Mouse (Mus musculus): ENCODE measurements around the gene Brd3. TPM values are rescaled to one million over a fixed set of nuclear protein-coding genes. Genes with fewer than 3 reads are reported as not detected.

Brd3 gene
- polyA plus RNA-seq, 1 experiment: 7.7 TPM

GRCm38 (mm10) chr2:27442708-27443449, 64.6 kb downstream of the Brd3 start:
- peaks cover 27% of the 10 kb centered on the region for H3K4me1 ChIP-seq (ENCODE audit: control insufficient read depth)
- H3K9me3 ChIP-seq (ENCODE audit: control insufficient read depth, low read length): no peaks in the 10 kb centered on the region; the same call in 1 of the 2 replicates
- no peaks in the 10 kb centered on the region for H3K27me3 ChIP-seq (ENCODE audit: control insufficient read depth)
- H3K36me3 ChIP-seq (ENCODE audit: control insufficient read depth): peaks cover 38% of the 10 kb centered on the region
- peak overlapping the region; percentile 66 for H3K4me3 ChIP-seq (replicated peaks)
- TF ChIP-seq GATA1 (IDR thresholded peaks at IDR 0.05; ENCODE audit: low read length): no peak
- TF ChIP-seq TAL1 (IDR thresholded peaks at IDR 0.05; ENCODE audit: low read length): no peak

GRCm38 (mm10) chr2:27441767-27442707, 65.4 kb downstream of the Brd3 start, which contains the start of gene Brd3os:
TSS of gene Brd3os (plus strand) at chr2:27442324.
- TF ChIP-seq GATA1 (IDR thresholded peaks at IDR 0.05; ENCODE audit: low read length) (no peak), TAL1 (IDR thresholded peaks at IDR 0.05; ENCODE audit: low read length) (no peak)
- Histone ChIP-seq H3K9me3 (ENCODE audit: control insufficient read depth, low read length) (no peaks in the 10 kb centered on the region; the same call in 1 of the 2 replicates), H3K36me3 (ENCODE audit: control insufficient read depth) (peaks cover 30% of the 10 kb centered on the region), H3K4me1 (ENCODE audit: control insufficient read depth) (peaks cover 32% of the 10 kb centered on the region), H3K4me3 (replicated peaks) (peak within 1 kb of the TSS; percentile 66), H3K27me3 (ENCODE audit: control insufficient read depth) (no peaks in the 10 kb centered on the region)

DNA sequence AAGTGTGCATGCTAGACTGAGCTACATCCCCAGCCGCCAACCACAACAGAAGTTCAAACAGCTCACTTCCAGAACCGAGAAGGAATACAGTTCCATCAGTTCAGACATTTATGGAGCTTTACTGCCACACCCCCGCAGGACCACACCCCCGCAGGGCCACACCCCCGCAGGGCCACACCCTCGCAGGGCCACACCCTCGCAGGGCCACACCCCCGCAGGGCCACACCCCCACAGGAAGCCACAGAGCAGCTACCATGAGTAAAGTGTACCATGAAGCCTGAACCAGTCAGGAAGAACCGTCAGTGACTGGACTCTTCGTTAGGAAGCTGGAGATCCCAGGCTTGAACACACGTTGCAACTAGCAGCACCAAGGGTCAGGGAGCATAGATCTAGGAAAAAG, 69.2 kb downstream of the Brd3 start:
- TF ChIP-seq GATA1 (IDR thresholded peaks at IDR 0.05; ENCODE audit: low read length): no peak
- no peak for TF ChIP-seq TAL1 (IDR thresholded peaks at IDR 0.05; ENCODE audit: low read length)
- Histone ChIP-seq H3K4me3 (replicated peaks) (no peak overlapping the region), H3K27me3 (ENCODE audit: control insufficient read depth) (peaks cover 2% of the 10 kb centered on the region; the same call in 1 of the 2 replicates), H3K4me1 (ENCODE audit: control insufficient read depth) (peaks cover 31% of the 10 kb centered on the region), H3K9me3 (ENCODE audit: control insufficient read depth, low read length) (no peaks in the 10 kb centered on the region; the same call in 1 of the 2 replicates), H3K36me3 (ENCODE audit: control insufficient read depth) (no peaks in the 10 kb centered on the region)

- TF ChIP-seq TAL1 (IDR thresholded peaks at IDR 0.05; ENCODE audit: low read length) (no peak), GATA1 (IDR thresholded peaks at IDR 0.05; ENCODE audit: low read length) (no peak)
- no peaks in the 10 kb centered on the region; the same call in 1 of the 2 replicates for H3K9me3 ChIP-seq (ENCODE audit: control insufficient read depth, low read length)
Observed at GRCm38 (mm10) chr2:27437876-27438275, 69.6 kb downstream of the Brd3 start.

GRCm38 (mm10) chr2:27432599-27432998, 74.9 kb downstream of the Brd3 start:
- Histone ChIP-seq H3K27me3 (ENCODE audit: control insufficient read depth) (peaks cover 9% of the 10 kb centered on the region), H3K36me3 (ENCODE audit: control insufficient read depth) (no peaks in the 10 kb centered on the region), H3K4me3 (replicated peaks) (no peak overlapping the region), H3K4me1 (ENCODE audit: control insufficient read depth) (peaks cover 6% of the 10 kb centered on the region), H3K9me3 (ENCODE audit: control insufficient read depth, low read length) (no peaks in the 10 kb centered on the region)
- TF ChIP-seq TAL1 (IDR thresholded peaks at IDR 0.05; ENCODE audit: low read length): no peak
- TF ChIP-seq GATA1 (IDR thresholded peaks at IDR 0.05; ENCODE audit: low read length): no peak

More at GRCm38 (mm10) chr2:27437876-27438275, 69.6 kb downstream of the Brd3 start:
- H3K27me3 ChIP-seq (ENCODE audit: control insufficient read depth): peaks cover 2% of the 10 kb centered on the region; the same call in 1 of the 2 replicates
- H3K36me3 ChIP-seq (ENCODE audit: control insufficient read depth): no peaks in the 10 kb centered on the region
- no peak overlapping the region for H3K4me3 ChIP-seq (replicated peaks)
- H3K4me1 ChIP-seq (ENCODE audit: control insufficient read depth): peaks cover 27% of the 10 kb centered on the region

GRCm38 (mm10) chr2:27430621-27431020, 76.8 kb downstream of the Brd3 start:
- Histone ChIP-seq H3K36me3 (ENCODE audit: control insufficient read depth) (no peaks in the 10 kb centered on the region), H3K4me3 (replicated peaks) (no peak overlapping the region), H3K4me1 (ENCODE audit: control insufficient read depth) (peaks cover 25% of the 10 kb centered on the region), H3K27me3 (ENCODE audit: control insufficient read depth) (peaks cover 25% of the 10 kb centered on the region), H3K9me3 (ENCODE audit: control insufficient read depth, low read length) (no peaks in the 10 kb centered on the region; the same call in 1 of the 2 replicates)
- no peak for TF ChIP-seq GATA1 (IDR thresholded peaks at IDR 0.05; ENCODE audit: low read length)
- TF ChIP-seq TAL1 (IDR thresholded peaks at IDR 0.05; ENCODE audit: low read length): no peak

DNA sequence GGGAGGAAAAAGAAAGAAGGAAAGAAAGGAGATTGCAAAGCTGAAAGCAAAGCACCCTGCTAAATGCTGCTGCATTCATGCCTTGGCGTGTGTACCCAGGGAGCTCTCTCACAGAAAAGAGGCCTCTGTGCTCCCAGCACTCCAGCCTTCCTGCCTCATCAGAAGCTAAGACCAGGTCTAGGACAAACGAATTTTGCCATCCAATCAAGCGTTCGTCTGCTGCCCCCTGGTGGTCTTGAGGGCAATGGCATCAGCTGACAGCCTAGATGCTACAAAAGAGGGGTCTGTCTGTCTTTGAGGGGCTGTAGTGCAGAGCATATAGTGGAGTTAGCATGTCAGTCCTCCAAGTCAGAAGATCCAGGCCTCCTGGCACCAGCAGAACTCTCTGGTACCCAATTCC, 79.4 kb downstream of the Brd3 start:
- no peak overlapping the region for H3K4me3 ChIP-seq (replicated peaks)
- peaks cover 27% of the 10 kb centered on the region for H3K4me1 ChIP-seq (ENCODE audit: control insufficient read depth)
- no peaks in the 10 kb centered on the region; the same call in 1 of the 2 replicates for H3K9me3 ChIP-seq (ENCODE audit: control insufficient read depth, low read length)
- H3K27me3 ChIP-seq (ENCODE audit: control insufficient read depth): peaks cover 46% of the 10 kb centered on the region
- no peak for TF ChIP-seq TAL1 (IDR thresholded peaks at IDR 0.05; ENCODE audit: low read length)
- H3K36me3 ChIP-seq (ENCODE audit: control insufficient read depth): no peaks in the 10 kb centered on the region

DNA sequence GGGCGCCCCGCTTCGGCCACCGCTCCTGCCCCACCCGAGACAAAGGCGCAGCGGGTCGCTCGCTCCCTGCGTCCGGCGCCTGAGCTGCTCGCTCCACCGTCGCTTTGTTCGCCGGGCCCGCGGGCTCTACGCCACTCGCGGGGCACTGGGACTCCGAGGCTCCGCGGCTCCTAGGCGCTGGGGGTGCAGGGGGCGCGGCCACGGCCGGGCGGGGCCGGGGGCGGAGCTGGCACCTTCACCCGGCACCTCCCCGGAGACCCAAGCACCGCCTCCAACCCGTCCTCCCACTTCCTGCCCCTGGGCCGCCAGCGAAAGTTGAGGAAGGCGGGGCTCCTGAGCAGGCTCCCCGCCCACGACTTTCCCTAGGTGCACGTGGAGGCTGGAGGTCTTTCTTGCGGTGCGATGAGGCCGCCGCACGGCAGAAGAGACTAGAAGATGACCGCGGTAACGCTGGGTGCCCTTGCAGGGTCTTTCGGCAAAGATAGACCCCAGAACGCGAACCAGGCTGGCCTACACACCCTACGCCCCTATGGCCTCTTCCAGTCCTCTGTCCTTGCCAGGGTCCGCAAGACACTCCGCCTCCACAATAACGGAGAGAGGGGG, 80.5 kb downstream of the Brd3 start, which contains the start of gene Vav2:
Vav2 (minus strand) TSS at position 179 of the 603 bp plus-strand sequence.
- Histone ChIP-seq H3K4me1 (ENCODE audit: control insufficient read depth) (peaks cover 27% of the 10 kb centered on the region), H3K4me3 (replicated peaks) (peak within 1 kb of the TSS; percentile 67), H3K36me3 (ENCODE audit: control insufficient read depth) (no peaks in the 10 kb centered on the region), H3K27me3 (ENCODE audit: control insufficient read depth) (peaks cover 43% of the 10 kb centered on the region), H3K9me3 (ENCODE audit: control insufficient read depth, low read length) (no peaks in the 10 kb centered on the region; the same call in 1 of the 2 replicates)
- no peak for TF ChIP-seq GATA1 (IDR thresholded peaks at IDR 0.05; ENCODE audit: low read length)
- no peak for TF ChIP-seq TAL1 (IDR thresholded peaks at IDR 0.05; ENCODE audit: low read length)
